Mouse (Mus musculus) erythroblast, embryonic 14.5 days (primary cell): ENCODE measurements around the gene Nes.

ENCODE experiments used
- GATA1 ChIP-seq: IDR thresholded peaks from 2 replicates; pipeline ENCODE4 v1.6.1; 2012; ENCODE audit warnings: low read length, inconsistent platforms, mixed read lengths
- TAL1 ChIP-seq: IDR thresholded peaks from 3 replicates; pipeline ENCODE4 v1.6.1; 2012; ENCODE audit warnings: low read length, inconsistent platforms, mixed read lengths

GRCm38 (mm10) chr3:87982836-87983601, 12.1 kb downstream of the Nes start:
- TF ChIP-seq TAL1 (no peak), GATA1 (no peak)
